Mouse (Mus musculus) urinary bladder, postnatal 36 days (tissue): ENCODE data around the gene Mrtfa.
A peak's percentile ranks its signal among the peaks of the same experiment; 100 is the strongest.

Experiments used
- DNase-seq, 2 experiments: peaks; one replicate each; pipeline ENCODE4 v3.0.0; 2022; ENCODE audit warnings: low spot score in 2 of 2, mixed read lengths in 1 of 2

Mrtfa gene

GRCm38 (mm10) chr15:80994959-80995358, 195.6 kb downstream of the Mrtfa start:
- DNase-seq: no peak

GRCm38 (mm10) chr15:80989712-80990111, 200.8 kb downstream of the Mrtfa start:
- DNase-seq: peak; percentile 26 to 36

- DNase-seq: no peak
These were observed 202.2 kb downstream of the Mrtfa start for GRCm38 (mm10) chr15:80988331-80988730.

- no peak for DNase-seq
These were observed 207.3 kb downstream of the Mrtfa start for GRCm38 (mm10) chr15:80983264-80983663.

GRCm38 (mm10) chr15:80981176-80981575, 209.4 kb downstream of the Mrtfa start:
- DNase-seq: no peak

- no peak for DNase-seq
These were observed 210.9 kb downstream of the Mrtfa start for GRCm38 (mm10) chr15:80979611-80980010.

- peak; percentile 79 to 87 for DNase-seq
These were observed 212.8 kb downstream of the Mrtfa start, which contains the start of gene Sgsm3 for GRCm38 (mm10) chr15:80977620-80978334. Gene Sgsm3, plus strand, starts transcription at chr15:80977765.

GRCm38 (mm10) chr15:80975666-80976065, 214.9 kb downstream of the Mrtfa start:
- DNase-seq: no peak

GRCm38 (mm10) chr15:80974311-80974710, 216.2 kb downstream of the Mrtfa start:
- DNase-seq: no peak

GRCm38 (mm10) chr15:80969371-80969770, 221.2 kb downstream of the Mrtfa start:
- no peak for DNase-seq
